Mouse (Mus musculus): ENCODE results near the gene Rab3gap2. TPM values are rescaled to one million over a fixed set of nuclear protein-coding genes. Genes with fewer than 3 reads are reported as not detected.

Gene Rab3gap2
- total and polyA plus RNA-seq, 2 experiments from 2014 or later, result 19.7 to 34.4 TPM

GRCm38 (mm10) chr1:185287066-185287465 lies 83.1 kb downstream of the Rab3gap2 start:
- no peak for TF ChIP-seq CTCF (IDR thresholded peaks at IDR 0.05; ENCODE audit: low read depth)
- peaks cover 53% of the 10 kb centered on the region for H3K36me3 ChIP-seq (ENCODE audit: insufficient read depth, low read length)

GRCm38 (mm10) chr1:185289231-185289630 lies 85.3 kb downstream of the Rab3gap2 start:
- no peak for TF ChIP-seq CTCF (IDR thresholded peaks at IDR 0.05; ENCODE audit: low read depth)
- Histone ChIP-seq H3K9ac (replicated peaks; ENCODE audit: low read length) (no peak overlapping the region), H3K4me3 (ENCODE audit: low read length) (no peak overlapping the region), H3K27me3 (ENCODE audit: insufficient read depth, low read length) (no peaks in the 10 kb centered on the region), H3K4me1 (ENCODE audit: insufficient read depth, low read length) (no peaks in the 10 kb centered on the region), H3K4me2 (ENCODE audit: low read depth, low read length) (no peak overlapping the region), H3K36me3 (ENCODE audit: insufficient read depth, low read length) (peaks cover 59% of the 10 kb centered on the region), H3K9me3 (ENCODE audit: low read length) (no peaks in the 10 kb centered on the region), H3K27ac (no peak overlapping the region)
- ATAC-seq, result no peak
- no peak for DNase-seq (ENCODE audit: low spot score)
- WGBS, result 77% methylated on average over 5 of the region's 5 CpGs

More at GRCm38 (mm10) chr1:185287066-185287465, 83.1 kb downstream of the Rab3gap2 start:
- Histone ChIP-seq H3K4me3 (ENCODE audit: low read length) (no peak overlapping the region), H3K9ac (replicated peaks; ENCODE audit: low read length) (no peak overlapping the region), H3K27me3 (ENCODE audit: insufficient read depth, low read length) (no peaks in the 10 kb centered on the region), H3K9me3 (ENCODE audit: low read length) (no peaks in the 10 kb centered on the region), H3K4me2 (ENCODE audit: low read depth, low read length) (no peak overlapping the region), H3K27ac (no peak overlapping the region), H3K4me1 (ENCODE audit: insufficient read depth, low read length) (no peaks in the 10 kb centered on the region)
- ATAC-seq, result no peak
- no peak for DNase-seq (ENCODE audit: low spot score)
- WGBS, result 94% methylated on average over 20 of the region's 20 CpGs

- no peaks in the 10 kb centered on the region for H3K4me1 ChIP-seq (ENCODE audit: insufficient read depth, low read length)
- H3K9me3 ChIP-seq (ENCODE audit: low read length), result no peaks in the 10 kb centered on the region
- peaks cover 60% of the 10 kb centered on the region for H3K36me3 ChIP-seq (ENCODE audit: insufficient read depth, low read length)
- H3K9ac ChIP-seq (replicated peaks; ENCODE audit: low read length), result no peak overlapping the region
- no peak overlapping the region for H3K4me3 ChIP-seq (ENCODE audit: low read length)
- no peak overlapping the region for H3K27ac ChIP-seq
- no peak overlapping the region for H3K4me2 ChIP-seq (ENCODE audit: low read depth, low read length)
- H3K27me3 ChIP-seq (ENCODE audit: insufficient read depth, low read length), result no peaks in the 10 kb centered on the region
- no peak for DNase-seq (ENCODE audit: low spot score)
- TF ChIP-seq CTCF (IDR thresholded peaks at IDR 0.05; ENCODE audit: low read depth), result no peak
- ATAC-seq, result no peak
- 58% methylated on average over 4 of the region's 4 CpGs for WGBS
These were observed 87.4 kb downstream of the Rab3gap2 start for GRCm38 (mm10) chr1:185291336-185291735.

- 92% methylated on average over 10 of the region's 10 CpGs for WGBS
- Histone ChIP-seq H3K27me3 (ENCODE audit: insufficient read depth, low read length) (no peaks in the 10 kb centered on the region), H3K27ac (no peak overlapping the region), H3K36me3 (ENCODE audit: insufficient read depth, low read length) (peaks cover 62% of the 10 kb centered on the region), H3K4me1 (ENCODE audit: insufficient read depth, low read length) (no peaks in the 10 kb centered on the region), H3K4me2 (ENCODE audit: low read depth, low read length) (no peak overlapping the region), H3K9me3 (ENCODE audit: low read length) (no peaks in the 10 kb centered on the region), H3K4me3 (ENCODE audit: low read length) (no peak overlapping the region), H3K9ac (replicated peaks; ENCODE audit: low read length) (no peak overlapping the region)
- DNase-seq (ENCODE audit: low spot score) (no peak), ATAC-seq (no peak)
- no peak for TF ChIP-seq CTCF (IDR thresholded peaks at IDR 0.05; ENCODE audit: low read depth)
These were observed 88.9 kb downstream of the Rab3gap2 start for GRCm38 (mm10) chr1:185292646-185293360.

DNA sequence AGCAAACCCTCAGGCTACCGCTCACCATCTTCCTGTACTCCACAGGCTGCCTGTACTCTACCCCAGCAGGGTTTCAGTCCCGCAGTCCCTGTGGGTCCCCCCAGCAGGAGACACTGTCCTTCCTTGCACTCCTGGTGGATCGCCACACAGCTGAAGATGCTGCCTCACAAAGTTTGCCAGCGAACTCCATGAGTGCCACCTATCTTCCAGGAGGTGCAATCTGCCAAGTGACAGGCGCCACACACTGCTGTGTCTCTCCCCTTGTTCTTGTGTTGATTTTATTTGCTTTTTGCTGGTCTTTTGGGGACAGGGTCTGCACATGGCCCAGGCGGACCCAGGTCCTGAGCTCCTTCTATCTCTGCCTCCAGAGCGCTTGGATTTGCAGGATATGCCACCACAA lies 92.9 kb downstream of the Rab3gap2 start:
- H3K36me3 ChIP-seq (ENCODE audit: insufficient read depth, low read length), result peaks cover 54% of the 10 kb centered on the region
- ATAC-seq (no peak), DNase-seq (ENCODE audit: low spot score) (no peak)
- 90% methylated on average over 7 of the region's 7 CpGs for WGBS
- no peaks in the 10 kb centered on the region for H3K9me3 ChIP-seq (ENCODE audit: low read length)
- no peaks in the 10 kb centered on the region for H3K27me3 ChIP-seq (ENCODE audit: insufficient read depth, low read length)
- no peaks in the 10 kb centered on the region for H3K4me1 ChIP-seq (ENCODE audit: insufficient read depth, low read length)
- H3K4me3 ChIP-seq (ENCODE audit: low read length), result no peak overlapping the region
- no peak overlapping the region for H3K9ac ChIP-seq (replicated peaks; ENCODE audit: low read length)
- no peak overlapping the region for H3K27ac ChIP-seq
- H3K4me2 ChIP-seq (ENCODE audit: low read depth, low read length), result no peak overlapping the region
- TF ChIP-seq CTCF (IDR thresholded peaks at IDR 0.05; ENCODE audit: low read depth), result no peak

- Histone ChIP-seq H3K27ac (no peak overlapping the region), H3K27me3 (ENCODE audit: insufficient read depth, low read length) (no peaks in the 10 kb centered on the region), H3K9ac (replicated peaks; ENCODE audit: low read length) (no peak overlapping the region), H3K4me1 (ENCODE audit: insufficient read depth, low read length) (no peaks in the 10 kb centered on the region), H3K9me3 (ENCODE audit: low read length) (no peaks in the 10 kb centered on the region), H3K4me2 (ENCODE audit: low read depth, low read length) (no peak overlapping the region), H3K36me3 (ENCODE audit: insufficient read depth, low read length) (peaks cover 42% of the 10 kb centered on the region), H3K4me3 (ENCODE audit: low read length) (no peak overlapping the region)
- DNase-seq (ENCODE audit: low spot score), result no peak
- ATAC-seq, result no peak
- WGBS, result 95% methylated on average over 8 of the region's 8 CpGs
- no peak for TF ChIP-seq CTCF (IDR thresholded peaks at IDR 0.05; ENCODE audit: low read depth)
These were observed 94.6 kb downstream of the Rab3gap2 start for GRCm38 (mm10) chr1:185298496-185298895.

- H3K9ac ChIP-seq (replicated peaks; ENCODE audit: low read length), result no peak overlapping the region
- no peak for ATAC-seq
- H3K4me1 ChIP-seq (ENCODE audit: insufficient read depth, low read length), result no peaks in the 10 kb centered on the region
- H3K4me3 ChIP-seq (ENCODE audit: low read length), result no peak overlapping the region
- TF ChIP-seq CTCF (IDR thresholded peaks at IDR 0.05; ENCODE audit: low read depth), result no peak
- 83% methylated on average over 6 of the region's 6 CpGs for WGBS
- no peak overlapping the region for H3K27ac ChIP-seq
- H3K4me2 ChIP-seq (ENCODE audit: low read depth, low read length), result no peak overlapping the region
- H3K36me3 ChIP-seq (ENCODE audit: insufficient read depth, low read length), result peaks cover 11% of the 10 kb centered on the region; the same call in 1 of the 2 replicates
- no peaks in the 10 kb centered on the region for H3K9me3 ChIP-seq (ENCODE audit: low read length)
- no peaks in the 10 kb centered on the region for H3K27me3 ChIP-seq (ENCODE audit: insufficient read depth, low read length)
- DNase-seq (ENCODE audit: low spot score), result no peak
These were observed 98.9 kb downstream of the Rab3gap2 start for GRCm38 (mm10) chr1:185302816-185303215.

Data from hindbrain, postnatal 0 days (tissue).